Mouse (Mus musculus) heart, adult 10 weeks (tissue): ENCODE results near the gene Col11a2. TPM values are rescaled to one million over a fixed set of nuclear protein-coding genes. Genes with fewer than 3 reads are reported as not detected.

Source experiments
- polyA plus RNA-seq: library from polyadenylated mRNA; stranded (reverse); fragments of 350-450 nt; fragmentation: Illumina TruSeq; extraction: RNeasy Lipid Tissue Mini Kit (QIAGEN cat#74804); gene quantifications from one replicate; pipeline ENCODE4 v1.2.3, GENCODE M21; 2014; ENCODE audit warnings: low read depth, low replicate concordance

Gene Col11a2
- 1.5 TPM for polyA plus RNA-seq

GRCm38 (mm10) chr17:34038878-34039561 lies at the start of gene Col11a2:
Col11a2 (plus strand) TSS chr17:34039437.

GRCm38 (mm10) chr17:34000150-34000537 lies 39.1 kb upstream of the Col11a2 start, which contains the start of gene H2-K1:
H2-K1 (minus strand) TSS chr17:34000347.

GRCm38 (mm10) chr17:34024317-34024821 lies 14.9 kb upstream of the Col11a2 start, which contains the start of gene Ring1:
Ring1 (minus strand) TSS chr17:34024680.

GRCm38 (mm10) chr17:34027656-34028223 lies 11.5 kb upstream of the Col11a2 start, which contains the start of gene H2-Ke6:
H2-Ke6 (minus strand) TSS chr17:34028060.

GRCm38 (mm10) chr17:34031465-34032173 lies 7.6 kb upstream of the Col11a2 start, which contains the start of the genes Slc39a7 and Rxrb:
Slc39a7 (minus strand) TSS chr17:34031682.
Rxrb (plus strand) TSS chr17:34031812.

GRCm38 (mm10) chr17:34092197-34092875 lies 53.1 kb downstream of the Col11a2 start, which contains the start of gene H2-Oa:
H2-Oa (plus strand) TSS chr17:34092340.

Other genes with a start within 250 kb of the Col11a2 start
- 106 TPM for gene Kank3, start 228.9 kb upstream of the Col11a2 start, polyA plus RNA-seq
- 651 TPM for gene Rps28, start 214.9 kb upstream of the Col11a2 start, polyA plus RNA-seq
- gene Ndufa7, start 214.9 kb upstream of the Col11a2 start, polyA plus RNA-seq = 757 TPM
- 28.3 TPM for gene Cd320, start 196.3 kb upstream of the Col11a2 start, polyA plus RNA-seq
- gene Gm7029, start 165.6 kb upstream of the Col11a2 start, polyA plus RNA-seq = not detected
- 1.3 TPM for gene Kifc1, start 148.8 kb upstream of the Col11a2 start, polyA plus RNA-seq
- gene Platr17, start 134.3 kb upstream of the Col11a2 start, polyA plus RNA-seq = not detected
- gene Daxx, start 130.0 kb upstream of the Col11a2 start, polyA plus RNA-seq = 18.3 TPM
- 57.6 TPM for gene Tapbp, start 123.5 kb upstream of the Col11a2 start, polyA plus RNA-seq
- 16.8 TPM for gene Zbtb22, start 123.5 kb upstream of the Col11a2 start, polyA plus RNA-seq
- 46.9 TPM for gene Rgl2, start 109.9 kb upstream of the Col11a2 start, polyA plus RNA-seq
- gene Pfdn6, start 99.1 kb upstream of the Col11a2 start, polyA plus RNA-seq = 93.3 TPM
- 8.0 TPM for gene Wdr46, start 98.8 kb upstream of the Col11a2 start, polyA plus RNA-seq
- 2.3 TPM for gene B3galt4, start 87.9 kb upstream of the Col11a2 start, polyA plus RNA-seq
- 36.9 TPM for gene Vps52, start 83.6 kb upstream of the Col11a2 start, polyA plus RNA-seq
- gene Rps18, start 83.4 kb upstream of the Col11a2 start, polyA plus RNA-seq = 892 TPM
- gene H2-K1, start 39.1 kb upstream of the Col11a2 start, polyA plus RNA-seq = 293 TPM
- 25.6 TPM for gene Ring1, start 14.8 kb upstream of the Col11a2 start, polyA plus RNA-seq
- gene H2-Ke6, start 11.4 kb upstream of the Col11a2 start, polyA plus RNA-seq = 140 TPM
- gene Slc39a7, start 7.8 kb upstream of the Col11a2 start, polyA plus RNA-seq = 68.0 TPM
- gene Rxrb, start 7.6 kb upstream of the Col11a2 start, polyA plus RNA-seq = 42.4 TPM
- gene H2-Oa, start 52.9 kb downstream of the Col11a2 start, polyA plus RNA-seq = not detected
- 5.4 TPM for gene H2-DMa, start 80.1 kb downstream of the Col11a2 start, polyA plus RNA-seq
- 78.8 TPM for gene Brd2, start 83.2 kb downstream of the Col11a2 start, polyA plus RNA-seq
- gene H2-DMb2, start 103.9 kb downstream of the Col11a2 start, polyA plus RNA-seq = 0.99 TPM
- 2.1 TPM for gene H2-DMb1, start 113.6 kb downstream of the Col11a2 start, polyA plus RNA-seq
- 7.5 TPM for gene Tap1, start 148.1 kb downstream of the Col11a2 start, polyA plus RNA-seq
- 9.3 TPM for gene Psmb9, start 148.3 kb downstream of the Col11a2 start, polyA plus RNA-seq
- 22.3 TPM for gene Psmb8, start 158.3 kb downstream of the Col11a2 start, polyA plus RNA-seq
- gene Tap2, start 164.1 kb downstream of the Col11a2 start, polyA plus RNA-seq = 26.4 TPM
- 1.0 TPM for gene H2-Ob, start 199.5 kb downstream of the Col11a2 start, polyA plus RNA-seq
- gene H2-Ab1, start 218.3 kb downstream of the Col11a2 start, polyA plus RNA-seq = 29.9 TPM
- gene H2-Aa, start 248.4 kb downstream of the Col11a2 start, polyA plus RNA-seq = 42.5 TPM